8 mouse cellular contexts compared by ENCODE assay signal in genomic region chr16:33184901-33185260, GRCm38 (mm10). TPM values are rescaled to one million over a fixed set of nuclear protein-coding genes. Genes with fewer than 3 reads are reported as not detected.
A peak's percentile ranks its signal among the peaks of the same experiment; 100 is the strongest.
DNase-seq lines count a peak whose midpoint lies in the region; ATAC-seq lines count a peak whose summit lies in the region.

Gene Osbpl11 (plus strand): TSS chr16:33185071.

- ATAC-seq in intestine, embryonic 14.5 days (replicated peaks; ENCODE audit: low FRiP score, low TSS enrichment, low read depth) = peak; percentile 94

- 0% methylated on average over 27 of the region's 27 CpGs for WGBS in intestine, embryonic 14.5 days

- peak within 1 kb of the TSS; percentile 95 for H3K9ac ChIP-seq in intestine, embryonic 14.5 days (ENCODE audit: low read length)

- no peaks in the 10 kb centered on the region for H3K27me3 ChIP-seq in intestine, embryonic 14.5 days (replicated peaks; ENCODE audit: control insufficient read depth, insufficient read depth, low read length)

- H3K9me3 ChIP-seq in intestine, embryonic 14.5 days (ENCODE audit: control insufficient read depth, low read length) = no peaks in the 10 kb centered on the region

- peak; percentile 97 to 99 for DNase-seq in adrenal gland, adult (ENCODE audit: inconsistent age in 2 of 2, low spot score in 1 of 2)
- peak; percentile 99 for DNase-seq in embryo, embryonic 10.5 days (ENCODE audit: low spot score)
- peak; percentile 95 for DNase-seq in gastrocnemius, postnatal 25 days
- peak; percentile 97 for DNase-seq in intestine, embryonic 14.5 days (ENCODE audit: low spot score)
- peak; percentile 94 to 97 for DNase-seq in left cerebral cortex, postnatal 14 days (ENCODE audit: low spot score in 2 of 2)
- peak; percentile 94 for DNase-seq in mesoderm, embryonic 11.5 days (ENCODE audit: low read depth, low spot score)
- DNase-seq in right cerebral cortex, postnatal 36 days (ENCODE audit: low spot score in 2 of 2) = peak; percentile 91 to 94
- DNase-seq in yolk sac, embryonic 10.5 days (ENCODE audit: low spot score) = peak; percentile 96

- H3K36me3 ChIP-seq in intestine, embryonic 14.5 days (ENCODE audit: control insufficient read depth, insufficient read depth, low read length) = no peaks in the 10 kb centered on the region

- peak within 1 kb of the TSS; percentile 59 for H3K4me2 ChIP-seq in intestine, embryonic 14.5 days (ENCODE audit: low read length)

- peaks cover 16% of the 10 kb centered on the region for H3K4me1 ChIP-seq in intestine, embryonic 14.5 days (replicated peaks; ENCODE audit: control insufficient read depth, insufficient read depth, low read length)

- intact Hi-C loops in left cerebral cortex, postnatal 14 days (cut with DNase I) = no loop called here

- peak within 1 kb of the TSS; percentile 90 for H3K27ac ChIP-seq in intestine, embryonic 14.5 days (ENCODE audit: low read depth)

- H3K4me3 ChIP-seq in intestine, embryonic 14.5 days (ENCODE audit: low read depth, low read length) = peak within 1 kb of the TSS; percentile 89

RNA-seq across cellular contexts. Expression of gene Osbpl11, which starts in this region (rescaled TPM):
- 10 to 100 TPM; 13.8 to 14.5 TPM for total RNA-seq in gastrocnemius, postnatal 25 days (2021)
- polyA plus RNA-seq in intestine, embryonic 14.5 days (2014; fragmentation: Nextera tagmentation; extraction: Ambion mirVana) = 14.9 and 18.9 TPM in 2 replicates
- 10 to 100 TPM; 16.6 to 22.5 TPM for total RNA-seq in left cerebral cortex, postnatal 14 days (2021)

Comparison
In these comparisons a context has a peak if more than half of its experiments do, and no peak if none do; other contexts are left out.
1. Peak in every context shown above with its lines: DNase-seq, ATAC-seq, H3K4me3 ChIP-seq and H3K27ac ChIP-seq.